Mouse (Mus musculus): Measurements from ENCODE around the gene Exosc8.
"Not testable (repeated sequence)": the region's sequence is repeated elsewhere in the genome, so short reads cannot be mapped to it uniquely, and the experiment has no call there.

Exosc8 gene

DNA sequence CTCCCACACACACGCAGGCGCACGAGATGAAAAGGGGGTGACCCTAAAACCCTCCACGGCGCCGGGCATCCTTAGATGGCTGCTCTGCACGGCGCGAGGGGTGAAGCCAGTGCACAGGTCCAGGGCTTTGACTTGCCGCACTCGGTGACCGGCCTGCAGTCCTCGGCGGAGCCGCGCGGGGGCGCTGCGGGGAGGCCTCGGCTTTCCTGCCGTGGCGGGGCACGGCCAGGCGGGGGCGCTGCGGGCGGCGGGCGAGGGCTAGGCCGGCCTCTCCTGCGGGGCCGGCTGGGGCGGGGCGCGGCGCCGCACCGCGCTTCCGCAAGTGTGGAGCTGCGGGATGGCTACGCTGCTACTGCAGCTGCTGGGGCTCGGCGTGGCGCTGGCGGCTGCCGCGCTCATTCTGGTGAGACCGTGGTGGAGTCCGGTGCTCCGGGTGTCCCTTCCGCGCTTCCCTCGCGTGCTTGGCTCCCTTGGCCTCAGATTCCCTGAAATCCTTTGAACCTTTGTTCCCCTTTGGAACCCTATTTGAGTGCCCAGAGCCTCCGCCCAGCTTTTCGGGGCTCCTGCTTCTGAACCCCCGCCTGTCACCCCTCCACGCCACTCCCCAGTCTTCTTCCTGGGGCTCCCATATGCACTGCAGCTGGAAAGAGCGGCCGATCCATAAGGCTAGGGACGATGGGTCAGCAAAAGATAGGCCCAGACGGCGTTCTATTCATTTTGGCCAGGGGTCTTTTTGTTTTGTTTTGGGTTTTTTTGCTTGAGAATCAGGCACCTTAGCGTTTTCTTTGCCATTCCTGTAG, at the start of gene Exosc8, which contains the start of gene Alg5:
Gene Exosc8 (minus strand): TSS at position 147 of the 800 bp plus-strand sequence.
Gene Alg5 (plus strand): TSS at position 293 of the 800 bp plus-strand sequence.
- DNase-seq (ENCODE audit: low spot score), result peak; percentile 88

DNA sequence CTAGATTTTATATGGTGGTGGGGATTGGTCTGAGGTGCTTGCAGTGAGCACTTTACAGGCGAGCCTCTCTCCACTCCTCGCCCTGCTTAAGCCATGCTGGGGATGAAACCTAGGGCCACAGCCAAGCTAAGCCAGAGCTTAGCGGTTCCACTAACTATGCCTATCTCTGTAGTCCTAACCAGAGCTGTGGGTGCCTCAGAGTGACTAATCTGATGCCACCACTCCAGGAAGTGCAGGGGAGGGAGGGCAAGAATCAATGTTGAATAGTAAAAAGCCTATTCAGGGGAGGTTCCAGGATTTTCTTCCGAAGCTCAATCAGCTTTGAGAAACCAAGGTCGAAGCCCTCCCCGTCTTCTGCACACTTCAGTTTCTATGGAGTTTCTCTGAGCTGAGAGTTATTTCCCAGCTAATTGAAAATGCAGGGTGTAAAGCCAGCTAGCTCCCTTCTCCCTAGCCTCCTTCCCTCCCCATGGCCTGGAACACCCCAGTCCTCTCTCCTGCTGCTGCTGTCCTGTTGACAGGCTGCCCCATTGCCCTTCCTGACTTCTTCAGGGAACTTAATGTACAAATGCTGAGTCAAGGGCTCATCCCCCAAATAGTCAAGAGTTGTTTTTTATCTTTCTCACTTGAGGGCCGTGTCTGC, 40.9 kb upstream of the Exosc8 start:
- no peak for DNase-seq (ENCODE audit: low spot score)

- DNase-seq (ENCODE audit: low spot score), result no peak
Measured at GRCm38 (mm10) chr3:54773613-54774012, 38.4 kb upstream of the Exosc8 start.

- DNase-seq (ENCODE audit: low spot score), result no peak
Measured at GRCm38 (mm10) chr3:54769349-54770275, 34.4 kb upstream of the Exosc8 start.

- no peak for DNase-seq (ENCODE audit: low spot score)
Measured at GRCm38 (mm10) chr3:54768592-54768991, 33.4 kb upstream of the Exosc8 start.

DNA sequence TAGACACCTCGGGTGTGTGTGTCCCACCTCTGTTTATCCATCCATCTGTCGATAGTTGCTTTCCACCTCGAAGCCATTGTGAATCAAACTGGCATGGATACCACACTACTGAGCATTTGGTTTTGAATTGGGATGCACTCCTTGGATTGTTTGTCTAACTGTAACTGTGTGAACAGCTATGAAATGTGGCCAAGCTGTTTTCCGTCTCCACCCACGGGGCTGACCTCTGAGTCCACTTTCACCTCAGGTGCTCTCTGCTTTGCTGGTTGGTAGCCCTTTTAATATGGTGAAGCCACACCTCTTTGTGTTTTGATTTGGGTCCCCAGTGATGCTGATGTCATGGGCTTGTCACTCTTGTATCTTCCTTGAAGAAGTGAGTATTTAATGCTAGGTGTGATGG, 31.6 kb upstream of the Exosc8 start:
- DNase-seq (ENCODE audit: low spot score), result no peak

GRCm38 (mm10) chr3:54766034-54766433, 30.8 kb upstream of the Exosc8 start:
- no peak for DNase-seq (ENCODE audit: low spot score)

DNA sequence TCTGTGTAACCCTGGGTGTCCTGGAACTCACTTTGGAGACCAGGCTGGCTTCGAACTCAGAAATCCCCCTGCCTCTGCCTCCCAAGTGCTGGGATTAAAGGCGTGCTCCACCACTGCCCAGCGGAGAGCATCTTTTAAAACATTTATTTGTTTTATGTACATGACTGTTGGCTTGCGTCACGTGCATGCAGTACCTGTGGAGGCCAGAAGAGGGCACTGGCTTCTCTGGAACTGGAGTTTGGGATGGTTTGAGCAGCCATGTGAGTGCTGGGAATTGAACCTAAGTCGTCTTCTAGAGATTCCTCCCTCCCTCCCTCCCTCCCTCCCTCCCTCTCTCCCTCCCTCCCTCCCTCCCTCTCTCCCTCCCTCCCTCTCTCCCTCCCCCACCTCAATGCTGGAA, 30.3 kb upstream of the Exosc8 start:
- DNase-seq (ENCODE audit: low spot score), result not testable (repeated sequence)

DNA sequence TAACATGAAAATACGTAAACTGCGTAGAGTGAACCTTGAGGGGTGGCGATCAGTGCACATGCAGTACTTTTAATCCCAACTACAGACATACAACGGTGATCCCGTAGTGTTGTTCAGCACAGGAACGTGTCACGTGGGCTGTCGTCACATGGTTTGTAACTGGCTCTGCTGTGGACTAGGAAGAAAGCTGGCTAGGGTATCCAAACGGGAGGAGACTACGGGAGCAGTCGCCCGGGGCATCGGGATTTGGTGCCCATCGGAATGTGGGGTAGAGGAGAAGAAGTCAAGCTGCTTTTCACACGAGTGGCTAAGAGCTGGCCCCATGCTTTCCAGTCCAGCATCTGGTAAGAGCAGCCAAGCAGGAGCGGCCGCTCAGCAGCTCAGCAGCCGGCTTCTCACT, 29.2 kb upstream of the Exosc8 start:
- peak; percentile 83 for DNase-seq (ENCODE audit: low spot score)

DNA sequence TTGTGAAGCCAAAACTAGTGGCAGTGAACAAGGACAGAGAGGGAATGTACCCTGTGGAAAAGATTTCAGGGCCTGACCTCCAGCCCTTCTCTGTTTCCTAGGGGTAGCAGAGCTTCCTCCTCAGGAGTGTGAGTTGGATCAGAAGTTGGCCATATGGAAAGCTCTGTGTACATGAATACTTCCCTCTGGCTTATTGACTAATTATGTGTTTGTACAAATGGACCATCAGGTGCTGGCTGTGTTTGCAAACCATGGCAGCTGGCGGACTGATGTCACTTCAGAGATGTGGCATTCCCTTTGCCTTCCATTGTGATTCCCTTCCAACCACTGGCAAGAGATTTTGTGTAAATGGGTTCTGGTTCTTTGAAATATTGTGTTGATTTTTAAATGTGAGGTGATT, 26.1 kb upstream of the Exosc8 start:
- no peak for DNase-seq (ENCODE audit: low spot score)

- DNase-seq (ENCODE audit: low spot score), result no peak
Measured at GRCm38 (mm10) chr3:54760321-54761115, 25.3 kb upstream of the Exosc8 start.

DNA sequence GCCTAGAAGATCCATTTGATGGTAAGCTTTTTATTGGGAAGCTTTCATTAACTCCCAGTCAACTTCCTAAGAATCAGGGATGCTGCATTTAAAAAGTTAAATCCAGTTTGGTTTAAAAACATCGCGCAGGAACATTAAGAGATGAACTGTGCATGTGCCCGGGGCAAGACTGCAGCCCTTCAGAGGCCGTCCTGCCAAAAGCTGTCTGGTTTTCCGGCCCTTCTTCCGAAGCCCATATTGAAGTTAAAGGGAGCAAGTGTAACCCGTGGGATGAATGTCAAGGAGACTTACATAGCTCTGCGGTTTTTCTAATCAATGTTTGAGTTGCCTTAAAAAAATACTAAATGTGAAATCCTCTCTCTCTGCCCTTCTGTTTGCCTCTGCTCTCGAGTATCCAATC, 24.0 kb upstream of the Exosc8 start:
- no peak for DNase-seq (ENCODE audit: low spot score)

- no peak for DNase-seq (ENCODE audit: low spot score)
Measured at GRCm38 (mm10) chr3:54757446-54757845, 22.3 kb upstream of the Exosc8 start.

- DNase-seq (ENCODE audit: low spot score), result peak; percentile 55
Measured at GRCm38 (mm10) chr3:54756058-54756457, 20.9 kb upstream of the Exosc8 start.

DNA sequence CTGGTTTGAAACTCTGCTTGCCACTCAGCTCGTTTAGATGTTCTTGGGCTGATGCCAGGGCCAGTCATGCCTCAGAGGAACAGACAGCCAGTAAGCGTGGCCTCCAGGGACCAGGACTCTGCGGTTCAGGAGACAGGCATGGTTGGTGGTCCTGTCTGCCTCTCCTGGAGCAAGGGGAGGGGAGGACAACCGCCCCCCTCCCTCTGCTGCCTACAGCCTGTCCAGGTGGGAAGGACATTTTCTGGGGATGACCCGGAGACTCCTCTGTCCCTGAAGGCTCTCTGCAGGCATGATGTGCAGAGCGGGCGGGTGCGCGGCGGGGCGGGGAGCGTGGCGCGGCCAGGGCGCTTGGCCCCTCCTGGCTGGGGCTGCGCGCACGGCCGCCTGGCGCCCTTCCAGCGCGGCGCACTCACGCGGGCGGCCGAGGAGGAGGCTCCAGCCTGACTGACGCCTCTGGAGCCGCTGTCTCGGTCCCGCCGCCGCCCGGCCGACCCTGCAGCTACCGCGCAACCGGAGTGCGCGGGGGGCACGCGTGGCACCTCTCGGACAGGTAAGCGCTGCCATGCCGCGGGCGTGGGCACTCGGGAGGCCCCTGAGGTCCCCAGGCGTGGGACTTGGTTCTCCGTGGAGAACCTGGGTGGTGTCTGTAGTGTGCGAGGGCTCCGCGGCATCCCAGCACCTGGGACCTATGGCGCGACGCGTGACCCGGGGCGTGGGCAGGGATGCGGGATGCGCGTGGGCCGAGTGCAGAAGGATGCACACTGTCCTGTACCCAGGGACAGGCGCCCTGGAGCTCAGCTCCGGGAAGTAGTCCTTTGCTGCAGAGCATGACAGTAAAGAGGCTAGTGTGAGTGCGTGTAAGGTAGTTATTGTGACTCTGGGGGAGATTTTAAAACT, 20.2 kb upstream of the Exosc8 start, which contains the start of gene Smad9:
Gene Smad9 (plus strand): TSS at position 438 of the 897 bp plus-strand sequence.
- peak; percentile 88 for DNase-seq (ENCODE audit: low spot score)

- no peak for DNase-seq (ENCODE audit: low spot score)
Measured at GRCm38 (mm10) chr3:54753411-54753810, 18.2 kb upstream of the Exosc8 start.

DNA sequence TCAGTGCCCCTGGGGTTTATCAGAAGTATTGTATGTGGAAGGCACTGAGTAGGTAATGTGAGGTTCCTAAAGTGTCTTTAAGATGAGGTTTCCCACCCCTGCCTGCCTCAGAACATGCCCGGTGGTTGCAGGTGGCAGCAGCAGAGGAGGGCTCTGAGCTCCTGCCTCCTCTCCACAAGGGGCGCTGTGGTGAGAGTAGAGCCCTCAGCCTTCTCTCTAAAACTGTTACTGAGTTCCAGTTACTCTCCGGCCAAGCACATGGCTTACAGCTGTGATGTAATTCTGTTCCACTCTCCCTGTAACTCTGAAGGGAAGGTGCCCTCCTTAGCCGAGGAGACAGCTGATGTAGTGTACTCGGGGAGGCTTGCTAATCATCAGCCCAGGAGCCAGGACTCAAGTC, 10.6 kb upstream of the Exosc8 start:
- peak; percentile 45 for DNase-seq (ENCODE audit: low spot score)

- no peak for DNase-seq (ENCODE audit: low spot score)
Measured at GRCm38 (mm10) chr3:54741965-54742364, 6.8 kb upstream of the Exosc8 start.

DNA sequence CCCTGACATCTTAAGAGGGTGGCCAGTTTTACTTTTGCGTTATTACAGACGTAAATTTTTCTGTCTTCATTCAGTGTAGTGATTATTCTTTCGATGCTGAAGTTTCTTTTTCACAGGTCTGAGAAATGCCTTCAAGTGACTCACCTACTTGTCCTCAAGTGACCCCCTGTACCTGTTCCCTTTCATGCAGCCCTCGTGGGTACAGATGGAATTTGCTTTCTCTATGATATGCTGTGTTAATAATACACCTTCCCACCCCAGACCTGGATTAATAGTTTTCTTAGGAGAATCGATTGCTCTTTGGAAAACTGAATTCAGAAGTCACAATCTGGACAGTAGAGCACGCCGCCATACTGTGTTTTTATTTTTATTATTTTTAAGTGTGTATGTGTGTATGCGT, 2.1 kb upstream of the Exosc8 start:
- DNase-seq (ENCODE audit: low spot score), result no peak
